Mouse (Mus musculus) E14TG2a.4 (cell line): ENCODE measurements around the gene Gm3173.
"Not testable (repeated sequence)": the region's sequence is repeated elsewhere in the genome, so short reads cannot be mapped to it uniquely, and the experiment has no call there.

ENCODE experiments used
- CTCF ChIP-seq: conservative IDR thresholded peaks from 2 replicates; pipeline ENCODE4 v1.5.1; 2014; ENCODE audit warnings: low read length
- NANOG ChIP-seq: IDR thresholded peaks from 2 replicates; pipeline ENCODE4 v1.6.1; 2014; ENCODE audit warnings: borderline replicate concordance, low read length, mixed read lengths
- POU5F1 ChIP-seq: IDR thresholded peaks from 2 replicates; pipeline ENCODE4 v1.6.1; 2014; ENCODE audit warnings: low read length, borderline replicate concordance

GRCm38 (mm10) chr14:4403840-4404239 lies 27.0 kb upstream of the Gm3173 start:
- TF ChIP-seq CTCF, POU5F1, NANOG: not testable (repeated sequence)
